Mouse (Mus musculus) lung, postnatal 0 days (tissue): ENCODE measurements around the gene Pmel.

Source experiments
- CTCF ChIP-seq: IDR thresholded peaks from 2 replicates; pipeline ENCODE4 v1.5.1; 2016; ENCODE audit warnings: antibody characterized with exemption, mild to moderate bottlenecking
- EP300 ChIP-seq: IDR thresholded peaks from 2 replicates; pipeline ENCODE4 v1.6.1; 2016; ENCODE audit warnings: antibody characterized with exemption, mild to moderate bottlenecking, control low read depth

DNA sequence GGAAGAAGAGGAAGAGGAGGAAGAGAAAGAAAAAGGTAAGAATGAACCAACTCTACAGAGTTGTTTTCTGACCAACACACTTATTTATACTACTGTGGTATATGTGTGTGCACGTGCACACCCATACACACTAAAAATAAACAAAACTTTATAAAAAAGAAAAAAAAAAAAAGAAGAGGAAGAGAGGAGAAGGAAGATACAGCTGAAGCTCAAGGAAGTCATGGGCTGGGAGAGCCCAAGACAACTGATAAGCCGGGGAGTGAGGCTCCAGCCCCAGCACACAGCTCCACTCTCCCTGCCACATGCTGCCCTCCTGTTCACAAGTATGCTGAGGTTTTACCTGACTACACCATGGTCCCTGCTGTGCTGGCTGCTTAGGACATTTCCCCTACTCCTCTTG, 36.3 kb downstream of the Pmel start:
- no peak for TF ChIP-seq CTCF
- no peak for TF ChIP-seq EP300
